Mouse (Mus musculus) heart, postnatal 0 days (tissue): ENCODE measurements around the gene Ndufa5.

Experiments used
- CTCF ChIP-seq: IDR thresholded peaks from 2 replicates; pipeline ENCODE4 v1.5.1; 2016; ENCODE audit warnings: antibody characterized with exemption, control low read depth, low read depth
- EP300 ChIP-seq: IDR thresholded peaks from 2 replicates; pipeline ENCODE4 v1.6.1; 2016; ENCODE audit warnings: antibody characterized with exemption, low read depth

DNA sequence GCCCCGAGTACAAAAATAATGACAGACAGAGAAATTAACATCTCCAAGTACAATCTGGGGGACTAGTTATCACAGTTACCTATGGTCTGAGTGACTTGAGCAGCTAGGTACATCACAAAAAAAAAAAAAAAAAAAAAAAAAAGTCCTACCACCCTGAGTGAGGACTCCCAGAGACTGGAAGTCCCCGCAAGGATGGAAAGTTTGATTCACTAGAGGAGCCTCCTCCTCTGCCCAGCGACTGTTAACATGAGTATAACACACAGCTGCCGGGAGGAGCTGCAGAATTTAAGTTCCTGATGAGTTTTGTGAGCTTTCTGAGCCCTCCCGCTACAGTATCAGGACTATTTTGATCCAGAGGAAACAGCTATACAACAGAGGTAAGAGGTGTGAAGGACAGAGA lies 41.3 kb downstream of the Ndufa5 start:
- TF ChIP-seq CTCF (no peak), EP300 (no peak)
